Mouse (Mus musculus) cortical plate, adult 2 months (tissue): ENCODE data around the gene Rnpepl1. TPM values are rescaled to one million over a fixed set of nuclear protein-coding genes. Genes with fewer than 3 reads are reported as not detected.
A peak's percentile ranks its signal among the peaks of the same experiment; 100 is the strongest.

Source experiments
- H3K27ac ChIP-seq: fragments of 200-500 bp; 2 replicates; pipeline ENCODE4 v1.5.1; 2012; ENCODE audit warnings: low read length, control low read depth, inconsistent platforms; ENCODE audit not compliant: insufficient read depth
- H3K4me1 ChIP-seq: fragments of 200-500 bp; 2 replicates; pipeline ENCODE4 v1.6.1; 2011; ENCODE audit warnings: low read length; ENCODE audit not compliant: control insufficient read depth, insufficient read depth
- H3K4me3 ChIP-seq: fragments of 200-500 bp; 2 replicates; pipeline ENCODE4 v1.5.1; 2011; ENCODE audit warnings: mild to moderate bottlenecking, low read length, control low read depth; ENCODE audit not compliant: insufficient read depth
- CTCF ChIP-seq: fragments of 200-500 bp; IDR thresholded peaks from 2 replicates; pipeline ENCODE4 v1.5.1; 2011; ENCODE audit warnings: mild to moderate bottlenecking, control low read depth, low read length; ENCODE audit not compliant: insufficient read depth; ENCODE audit errors: extremely low read depth
- POLR2A ChIP-seq: fragments of 200-500 bp; IDR thresholded peaks from 2 replicates; pipeline ENCODE4 v1.6.1; 2011; ENCODE audit warnings: mild to moderate bottlenecking, low read length, control low read depth; ENCODE audit not compliant: insufficient read depth; ENCODE audit errors: extremely low read depth
- polyA plus RNA-seq: library from polyadenylated mRNA; depleted of rRNA; stranded (reverse); fragments of >200 nt; gene quantifications from 2 replicates; pipeline ENCODE4 v1.2.3, GENCODE M21; 2012

Gene Rnpepl1
- polyA plus RNA-seq, 1 experiment: 38.5 TPM

DNA sequence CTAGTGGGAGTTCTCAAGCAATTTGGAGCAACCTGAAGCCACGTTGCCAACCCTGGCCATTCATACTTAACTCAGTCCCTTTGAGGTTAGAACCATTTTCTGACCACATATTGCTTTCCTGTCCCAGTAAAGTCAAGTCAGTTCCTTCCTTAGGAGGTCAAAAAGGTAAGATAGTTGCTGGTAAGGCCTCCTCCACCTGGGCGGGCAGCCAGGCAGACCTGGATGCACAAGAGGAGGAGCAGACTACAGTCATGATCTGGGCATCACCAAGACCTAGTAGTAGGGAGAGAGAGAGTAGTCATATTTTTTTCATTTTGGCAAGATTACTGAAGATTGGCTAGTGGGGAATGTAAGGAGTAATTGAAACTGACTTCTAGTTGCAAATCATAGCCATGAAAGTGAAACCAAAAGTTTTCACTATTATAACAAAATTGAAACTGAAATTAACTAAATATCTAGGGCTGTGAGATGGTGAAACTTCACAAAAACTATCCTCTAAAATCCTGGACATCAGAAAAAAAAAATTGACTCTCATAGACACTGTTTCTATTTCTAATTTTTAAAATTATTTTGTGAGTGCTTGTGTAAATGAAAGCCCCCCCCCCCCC is 4.8 kb upstream of the Rnpepl1 start:
- TF ChIP-seq POLR2A: no peak
- TF ChIP-seq CTCF: no peak
- no peak overlapping the region for H3K4me3 ChIP-seq

DNA sequence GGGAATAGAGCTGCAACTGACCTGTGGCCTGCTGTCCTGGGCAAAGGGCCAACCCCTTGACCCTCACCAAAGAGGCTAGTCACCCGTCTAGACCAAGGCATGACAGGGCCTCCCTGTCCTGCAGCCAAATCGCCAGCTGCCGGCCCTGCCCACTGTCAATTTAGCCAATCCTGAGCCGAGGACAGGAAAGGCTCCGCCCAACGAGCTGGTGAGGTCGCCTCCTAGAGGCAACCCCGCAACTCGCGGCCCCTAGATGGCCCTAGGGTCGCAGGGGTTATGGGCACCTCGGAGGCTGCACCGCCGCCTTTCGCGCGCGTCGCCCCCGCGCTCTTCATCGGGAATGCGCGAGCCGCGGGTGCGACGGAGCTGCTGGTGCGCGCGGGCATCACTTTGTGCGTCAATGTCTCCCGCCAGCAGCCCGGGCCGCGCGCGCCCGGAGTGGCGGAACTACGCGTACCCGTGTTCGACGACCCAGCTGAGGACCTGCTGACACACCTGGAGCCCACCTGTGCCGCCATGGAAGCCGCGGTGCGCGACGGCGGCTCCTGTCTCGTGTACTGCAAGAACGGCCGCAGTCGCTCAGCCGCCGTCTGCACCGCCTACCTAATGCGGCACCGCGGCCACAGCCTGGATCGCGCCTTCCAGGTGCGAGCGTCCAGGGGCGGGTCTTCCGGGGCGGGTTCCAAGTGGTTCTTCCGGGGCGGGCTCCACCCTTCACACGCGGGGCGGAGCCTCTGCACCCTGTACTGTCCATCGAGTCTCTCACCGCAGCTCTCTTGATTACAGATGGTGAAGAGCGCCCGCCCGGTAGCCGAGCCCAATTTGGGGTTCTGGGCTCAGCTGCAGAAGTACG is 3.6 kb upstream of the Rnpepl1 start, which contains the start of gene Dusp28:
Gene Dusp28, plus strand, starts transcription at position 203 of the 853 bp plus-strand sequence.
- H3K27ac ChIP-seq: peak within 1 kb of the TSS; percentile 96
- TF ChIP-seq POLR2A: peak; percentile 73
- TF ChIP-seq CTCF: 0 out of 2 replicates have a peak, but pooled peaks have one; percentile 14
- H3K4me3 ChIP-seq: peak within 1 kb of the TSS; percentile 57
- peaks cover 6% of the 10 kb centered on the region; the same call in 1 of the 2 replicates for H3K4me1 ChIP-seq

More for the DNA sequence above, 4.8 kb upstream of the Rnpepl1 start:
- H3K27ac ChIP-seq: no peak overlapping the region
- peaks cover 4% of the 10 kb centered on the region; the same call in 1 of the 2 replicates for H3K4me1 ChIP-seq

DNA sequence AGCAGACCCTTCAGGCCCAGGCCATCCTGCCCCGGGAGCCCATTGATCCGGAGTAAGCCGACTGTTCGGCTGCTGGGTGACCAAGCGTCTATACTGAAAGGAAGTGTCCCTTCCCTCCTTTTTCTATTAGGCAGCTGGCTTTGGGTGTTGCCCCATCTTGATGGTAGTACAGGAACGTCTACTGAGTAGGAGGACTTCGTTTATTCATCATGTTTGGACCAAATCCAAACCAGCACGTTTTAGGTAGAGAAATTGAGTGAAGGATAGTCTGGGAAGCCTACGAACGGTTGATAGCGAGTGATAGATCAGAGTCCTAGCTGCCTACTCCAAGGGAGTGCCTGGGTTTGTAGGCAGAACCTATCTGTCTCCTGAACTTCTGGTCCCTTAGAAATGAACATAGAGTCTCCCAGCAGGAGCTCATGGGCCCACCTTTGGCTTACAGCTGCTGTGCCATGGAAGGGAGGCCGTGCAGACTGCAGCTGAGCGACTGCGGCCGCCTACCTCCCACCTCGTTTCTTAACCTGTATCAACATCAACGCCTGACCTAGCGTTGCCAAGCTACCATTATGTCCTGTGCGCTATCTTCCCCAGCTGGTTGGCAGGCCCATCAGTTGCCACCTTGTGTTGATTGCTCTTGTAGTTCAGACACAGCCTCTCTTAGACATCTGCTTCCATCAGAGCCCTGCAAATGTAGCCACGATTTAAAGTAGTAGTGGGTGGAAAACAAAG is 2.8 kb upstream of the Rnpepl1 start:
- H3K4me1 ChIP-seq: peaks cover 9% of the 10 kb centered on the region; the same call in 1 of the 2 replicates
- peak overlapping the region; percentile 41; the same call in 1 of the 2 replicates for H3K27ac ChIP-seq
- TF ChIP-seq CTCF: no peak
- no peak for TF ChIP-seq POLR2A
- peak overlapping the region; percentile 57 for H3K4me3 ChIP-seq

DNA sequence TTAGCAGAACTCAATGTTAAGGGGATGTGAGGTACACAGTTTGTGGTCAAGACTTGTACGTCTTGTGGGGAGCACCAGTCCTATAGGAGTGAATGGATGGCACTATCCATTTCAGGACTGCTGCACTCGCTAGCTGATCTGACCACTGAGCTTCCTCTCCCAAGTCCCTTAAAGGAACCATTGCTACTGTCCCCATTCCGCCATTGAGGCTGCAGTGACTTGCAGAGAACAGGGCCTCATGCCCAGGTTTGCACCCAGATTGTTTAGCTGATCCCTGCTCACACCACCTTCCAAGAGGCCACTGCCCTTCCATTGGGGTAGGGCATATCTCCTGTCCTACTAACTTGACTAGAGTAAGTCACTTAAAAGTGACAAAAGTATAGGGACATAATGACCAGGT is 1.9 kb upstream of the Rnpepl1 start:
- no peak overlapping the region for H3K4me3 ChIP-seq
- TF ChIP-seq POLR2A (no peak), CTCF (no peak)
- peaks cover 7% of the 10 kb centered on the region; the same call in 1 of the 2 replicates for H3K4me1 ChIP-seq
- no peak overlapping the region for H3K27ac ChIP-seq

GRCm38 (mm10) chr1:92909068-92909467 is 1.5 kb upstream of the Rnpepl1 start:
- no peak overlapping the region for H3K4me3 ChIP-seq
- TF ChIP-seq POLR2A (no peak), CTCF (no peak)
- peaks cover 7% of the 10 kb centered on the region; the same call in 1 of the 2 replicates for H3K4me1 ChIP-seq
- H3K27ac ChIP-seq: no peak overlapping the region

GRCm38 (mm10) chr1:92910925-92911720 is 540 bp downstream of the Rnpepl1 start:
- Histone ChIP-seq H3K27ac (peak overlapping the region; percentile 91), H3K4me3 (peak overlapping the region; percentile 58), H3K4me1 (peaks cover 7% of the 10 kb centered on the region; the same call in 1 of the 2 replicates)
- TF ChIP-seq CTCF: no peak
- TF ChIP-seq POLR2A: peak; percentile 49; the same call in 1 of the 2 replicates

- 0 out of 2 replicates have a peak overlapping the region, but pooled peaks have one; percentile 91 for H3K27ac ChIP-seq
- peaks cover 7% of the 10 kb centered on the region; the same call in 1 of the 2 replicates for H3K4me1 ChIP-seq
- H3K4me3 ChIP-seq: peak overlapping the region; percentile 58
- TF ChIP-seq CTCF (no peak), POLR2A (no peak)
Measured at GRCm38 (mm10) chr1:92911721-92912138, 1.1 kb downstream of the Rnpepl1 start.

DNA sequence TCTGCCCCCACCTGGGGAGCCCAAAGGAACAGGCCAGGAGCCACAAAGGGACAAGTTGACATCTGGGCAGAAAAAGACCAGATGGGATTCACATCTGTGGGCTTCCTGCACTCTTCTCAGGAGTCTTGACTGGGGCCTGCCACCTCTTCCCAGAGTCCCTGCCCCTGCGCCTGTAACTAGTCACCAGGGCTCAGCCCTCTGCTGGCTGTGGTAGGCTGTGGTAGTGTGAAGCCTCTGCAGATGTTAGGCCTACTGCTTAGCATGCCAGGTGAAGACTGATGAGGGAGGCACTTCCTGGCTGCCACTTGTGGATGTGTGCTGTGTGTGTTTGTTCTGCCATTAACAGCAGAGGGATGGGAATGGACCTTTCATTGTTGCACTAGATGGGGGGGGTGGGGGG is 1.7 kb downstream of the Rnpepl1 start:
- no peak overlapping the region for H3K27ac ChIP-seq

More for the DNA sequence above, 1.7 kb downstream of the Rnpepl1 start:
- Histone ChIP-seq H3K4me1 (peaks cover 7% of the 10 kb centered on the region; the same call in 1 of the 2 replicates), H3K4me3 (peak overlapping the region; percentile 58)
- TF ChIP-seq POLR2A (0 out of 2 replicates have a peak, but pooled peaks have one; percentile 13), CTCF (no peak)
